Mouse (Mus musculus) liver (tissue): Measurements from ENCODE around the gene AC170998.1.
A peak's percentile ranks its signal among the peaks of the same experiment; 100 is the strongest.
"Not testable (repeated sequence)": the region's sequence is repeated elsewhere in the genome, so short reads cannot be mapped to it uniquely, and the experiment has no call there.

Experiments used
- DNase-seq: peaks from one replicate; pipeline ENCODE4 v3.0.0-alpha.2; 2020; ENCODE audit warnings: mixed read lengths

The AC170998.1 gene

GRCm38 (mm10) chr17:28707136-28707627 is 18.7 kb upstream of the AC170998.1 start:
- DNase-seq: no peak

- DNase-seq: no peak
These were observed 18.1 kb upstream of the AC170998.1 start for GRCm38 (mm10) chr17:28707816-28708215.

GRCm38 (mm10) chr17:28708989-28709388 is 16.9 kb upstream of the AC170998.1 start:
- DNase-seq: no peak

- DNase-seq: no peak
These were observed 16.2 kb upstream of the AC170998.1 start for GRCm38 (mm10) chr17:28709552-28710290.

GRCm38 (mm10) chr17:28710291-28710688 is 15.6 kb upstream of the AC170998.1 start:
- no peak for DNase-seq

- no peak for DNase-seq
These were observed 14.6 kb upstream of the AC170998.1 start for GRCm38 (mm10) chr17:28711237-28711636.

- DNase-seq: no peak
These were observed 13.6 kb upstream of the AC170998.1 start for GRCm38 (mm10) chr17:28712305-28712704.

GRCm38 (mm10) chr17:28714006-28714405 is 11.9 kb upstream of the AC170998.1 start:
- DNase-seq: no peak

- DNase-seq: no peak
These were observed 9.9 kb upstream of the AC170998.1 start for GRCm38 (mm10) chr17:28715832-28716548.

- no peak for DNase-seq
These were observed 8.3 kb upstream of the AC170998.1 start for GRCm38 (mm10) chr17:28717535-28717934.

- not testable (repeated sequence) for DNase-seq
These were observed 1.6 kb downstream of the AC170998.1 start for GRCm38 (mm10) chr17:28727511-28727910.

GRCm38 (mm10) chr17:28735317-28736105 is 9.6 kb downstream of the AC170998.1 start:
- no peak for DNase-seq

GRCm38 (mm10) chr17:28736486-28736885 is 10.6 kb downstream of the AC170998.1 start:
- no peak for DNase-seq

GRCm38 (mm10) chr17:28737973-28738372 is 12.1 kb downstream of the AC170998.1 start:
- DNase-seq: no peak

GRCm38 (mm10) chr17:28739244-28739643 is 13.4 kb downstream of the AC170998.1 start:
- no peak for DNase-seq

GRCm38 (mm10) chr17:28743145-28743866 is 17.4 kb downstream of the AC170998.1 start:
- no peak for DNase-seq

GRCm38 (mm10) chr17:28743916-28744315 is 18.0 kb downstream of the AC170998.1 start:
- peak; percentile 60 for DNase-seq

GRCm38 (mm10) chr17:28745773-28746172 is 19.9 kb downstream of the AC170998.1 start:
- no peak for DNase-seq

GRCm38 (mm10) chr17:28748001-28748400 is 22.1 kb downstream of the AC170998.1 start:
- no peak for DNase-seq

- peak; percentile 29 for DNase-seq
These were observed 24.7 kb downstream of the AC170998.1 start for GRCm38 (mm10) chr17:28750580-28750979.

- DNase-seq: no peak
These were observed 30.6 kb downstream of the AC170998.1 start for GRCm38 (mm10) chr17:28756447-28756846.

GRCm38 (mm10) chr17:28757470-28757869 is 31.6 kb downstream of the AC170998.1 start:
- DNase-seq: no peak
